Mouse (Mus musculus): ENCODE data around the gene Cacna1a. TPM values are rescaled to one million over a fixed set of nuclear protein-coding genes. Genes with fewer than 3 reads are reported as not detected.

Gene Cacna1a
- total RNA-seq, 1 experiment = 27.4 TPM

DNA sequence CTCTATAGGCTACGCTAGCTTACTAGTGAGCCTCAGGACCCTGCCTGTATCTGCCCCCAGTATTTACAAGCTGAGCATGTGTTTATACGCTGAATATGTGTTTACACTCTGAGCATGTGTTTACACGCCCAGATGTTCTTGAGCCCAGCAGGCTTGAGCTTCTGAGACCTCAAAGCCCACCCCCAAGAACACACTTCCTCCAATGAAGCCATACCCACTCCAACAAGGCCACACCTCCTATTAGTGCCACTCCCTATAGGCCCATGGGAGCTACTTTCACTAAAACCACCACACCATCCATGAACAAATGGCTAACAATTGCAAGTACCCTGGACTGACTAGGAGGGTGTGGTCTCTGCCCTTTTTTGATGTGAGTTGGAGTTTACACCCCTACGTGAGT, 17.3 kb upstream of the Cacna1a start:
- Histone ChIP-seq H3K9ac (ENCODE audit: insufficient read depth, low read depth, low read length, poor library complexity, severe bottlenecking) (no peak overlapping the region), H3K4me1 (ENCODE audit: control insufficient read depth in 2 of 2, insufficient read depth in 2 of 2, low read length in 2 of 2, poor library complexity in 1 of 2) (peaks cover 0 to 4% of the 10 kb centered on the region in 2 experiments; a peak in 1 of 4 replicates), H3K9me3 (ENCODE audit: control insufficient read depth, insufficient read depth, low read depth, low read length) (no peaks in the 10 kb centered on the region), H3K4me3 (ENCODE audit: insufficient read depth in 1 of 2, low read depth in 1 of 2, low read length in 2 of 2, poor library complexity in 1 of 2, severe bottlenecking in 1 of 2) (no peak overlapping the region), H3K27ac (ENCODE audit: insufficient read depth, low read depth, low read length, poor library complexity, severe bottlenecking) (no peak overlapping the region), H3K36me3 (ENCODE audit: control insufficient read depth, insufficient read depth, low read length, poor library complexity, severe bottlenecking) (no peaks in the 10 kb centered on the region)
- TF ChIP-seq HCFC1 (IDR thresholded peaks at IDR 0.05; ENCODE audit: borderline replicate concordance, insufficient read depth, low read length) (no peak), ZC3H11A (IDR thresholded peaks at IDR 0.05; ENCODE audit: borderline replicate concordance, low read depth, low read length) (no peak), ZNF384 (IDR thresholded peaks at IDR 0.05; ENCODE audit: low read depth, low read length) (no peak), MAFK (IDR thresholded peaks at IDR 0.05; ENCODE audit: insufficient read depth, low read depth, low read length) (no peak), CHD2 (IDR thresholded peaks at IDR 0.05; ENCODE audit: low read depth, low read length) (no peak)
- in situ Hi-C loops (cut with MboI; ENCODE audit: low sequenced_read_pairs in 2 of 2, unreplicated experiment in 2 of 2) = no loop called here
- DNase-seq (ENCODE audit: low read depth, low spot score) = no peak

DNA sequence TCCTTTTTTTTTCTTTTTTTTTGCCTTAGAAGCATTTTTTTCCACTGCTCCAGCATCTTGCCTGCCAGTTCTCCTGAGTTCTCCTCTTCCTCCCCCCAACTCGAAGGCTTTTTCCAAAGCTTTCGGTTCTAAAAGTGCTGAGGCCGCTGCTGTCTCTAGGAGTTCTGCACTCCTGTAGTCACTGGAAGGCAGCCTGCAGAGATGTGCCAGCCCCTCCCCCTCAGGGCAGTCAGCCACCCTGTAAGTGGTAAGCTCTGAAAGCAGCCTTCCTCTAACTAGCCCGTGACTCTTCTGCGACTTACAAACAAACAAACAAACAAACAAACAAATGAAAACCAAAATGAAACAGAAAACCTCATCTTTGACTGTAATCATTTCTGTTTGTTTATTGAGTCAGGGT, 13.2 kb upstream of the Cacna1a start:
- in situ Hi-C loops (cut with MboI; ENCODE audit: low sequenced_read_pairs in 2 of 2, unreplicated experiment in 2 of 2) = no loop called here
- H3K9ac ChIP-seq (ENCODE audit: insufficient read depth, low read depth, low read length, poor library complexity, severe bottlenecking) = no peak overlapping the region
- H3K9me3 ChIP-seq (ENCODE audit: control insufficient read depth, insufficient read depth, low read depth, low read length) = no peaks in the 10 kb centered on the region
- peaks cover 0 to 4% of the 10 kb centered on the region in 2 experiments; a peak in 1 of 4 replicates for H3K4me1 ChIP-seq (ENCODE audit: control insufficient read depth in 2 of 2, insufficient read depth in 2 of 2, low read length in 2 of 2, poor library complexity in 1 of 2)
- no peak for DNase-seq (ENCODE audit: low read depth, low spot score)
- no peak overlapping the region for H3K27ac ChIP-seq (ENCODE audit: insufficient read depth, low read depth, low read length, poor library complexity, severe bottlenecking)
- H3K4me3 ChIP-seq (ENCODE audit: insufficient read depth in 1 of 2, low read depth in 1 of 2, low read length in 2 of 2, poor library complexity in 1 of 2, severe bottlenecking in 1 of 2) = no peak overlapping the region
- TF ChIP-seq ZC3H11A (IDR thresholded peaks at IDR 0.05; ENCODE audit: borderline replicate concordance, low read depth, low read length) (no peak), HCFC1 (IDR thresholded peaks at IDR 0.05; ENCODE audit: borderline replicate concordance, insufficient read depth, low read length) (no peak), ZNF384 (IDR thresholded peaks at IDR 0.05; ENCODE audit: low read depth, low read length) (no peak), MAFK (IDR thresholded peaks at IDR 0.05; ENCODE audit: insufficient read depth, low read depth, low read length) (no peak), CHD2 (IDR thresholded peaks at IDR 0.05; ENCODE audit: low read depth, low read length) (no peak)
- no peaks in the 10 kb centered on the region for H3K36me3 ChIP-seq (ENCODE audit: control insufficient read depth, insufficient read depth, low read length, poor library complexity, severe bottlenecking)

DNA sequence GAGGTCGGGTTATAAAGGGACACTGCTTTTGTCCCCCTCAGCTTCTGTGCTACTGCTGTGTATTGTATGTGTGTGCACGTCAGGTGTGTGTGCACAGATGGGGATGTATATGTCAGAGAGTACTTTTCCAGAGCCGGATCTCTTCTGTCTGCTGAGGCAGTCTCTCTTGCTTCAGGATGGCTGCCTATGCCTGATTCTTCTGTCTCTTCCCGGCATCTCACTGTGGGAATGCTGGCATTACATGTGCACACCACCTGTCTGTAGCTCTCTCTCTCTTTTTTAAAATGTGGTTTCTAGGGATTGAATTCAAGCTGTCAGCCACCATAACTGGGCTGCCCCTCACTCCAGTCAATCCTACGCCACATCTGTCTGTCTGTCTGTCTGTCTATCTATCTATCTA, 12.4 kb upstream of the Cacna1a start:
- no peak for TF ChIP-seq MAFK (IDR thresholded peaks at IDR 0.05; ENCODE audit: insufficient read depth, low read depth, low read length)
- TF ChIP-seq ZC3H11A (IDR thresholded peaks at IDR 0.05; ENCODE audit: borderline replicate concordance, low read depth, low read length) = no peak
- no peak for TF ChIP-seq HCFC1 (IDR thresholded peaks at IDR 0.05; ENCODE audit: borderline replicate concordance, insufficient read depth, low read length)
- no peak for TF ChIP-seq ZNF384 (IDR thresholded peaks at IDR 0.05; ENCODE audit: low read depth, low read length)
- TF ChIP-seq CHD2 (IDR thresholded peaks at IDR 0.05; ENCODE audit: low read depth, low read length) = no peak
- no peak for DNase-seq (ENCODE audit: low read depth, low spot score)
- Histone ChIP-seq H3K36me3 (ENCODE audit: control insufficient read depth, insufficient read depth, low read length, poor library complexity, severe bottlenecking) (no peaks in the 10 kb centered on the region), H3K27ac (ENCODE audit: insufficient read depth, low read depth, low read length, poor library complexity, severe bottlenecking) (no peak overlapping the region), H3K4me3 (ENCODE audit: insufficient read depth in 1 of 2, low read depth in 1 of 2, low read length in 2 of 2, poor library complexity in 1 of 2, severe bottlenecking in 1 of 2) (no peak overlapping the region), H3K9ac (ENCODE audit: insufficient read depth, low read depth, low read length, poor library complexity, severe bottlenecking) (no peak overlapping the region), H3K4me1 (ENCODE audit: control insufficient read depth in 2 of 2, insufficient read depth in 2 of 2, low read length in 2 of 2, poor library complexity in 1 of 2) (peaks cover 0 to 4% of the 10 kb centered on the region in 2 experiments; a peak in 1 of 4 replicates), H3K9me3 (ENCODE audit: control insufficient read depth, insufficient read depth, low read depth, low read length) (no peaks in the 10 kb centered on the region)
- in situ Hi-C loops (cut with MboI; ENCODE audit: low sequenced_read_pairs in 2 of 2, unreplicated experiment in 2 of 2) = no loop called here

DNA sequence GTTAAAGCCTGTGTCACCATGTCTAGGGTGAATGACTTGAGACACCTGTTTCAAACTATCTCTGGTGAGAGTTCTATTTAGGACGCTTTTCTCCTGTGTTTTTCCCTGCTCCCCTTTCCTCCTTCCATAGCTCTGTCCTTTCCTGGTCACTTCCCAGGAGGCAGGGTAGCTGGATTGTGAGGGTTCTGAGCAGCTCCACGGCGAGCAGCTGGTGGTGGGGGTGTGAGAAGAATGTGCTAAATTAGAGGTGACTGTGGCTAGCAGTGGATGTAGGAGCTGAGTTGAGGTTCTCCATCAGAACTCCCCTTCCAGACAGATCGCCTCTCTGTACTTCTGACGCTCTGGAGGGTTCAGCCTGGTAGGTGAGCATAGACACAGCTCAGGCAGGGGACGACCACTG, 11.7 kb upstream of the Cacna1a start:
- in situ Hi-C loops (cut with MboI; ENCODE audit: low sequenced_read_pairs in 2 of 2, unreplicated experiment in 2 of 2) = no loop called here
- H3K4me1 ChIP-seq (ENCODE audit: control insufficient read depth in 2 of 2, insufficient read depth in 2 of 2, low read length in 2 of 2, poor library complexity in 1 of 2) = no peaks in the 10 kb centered on the region
- H3K9me3 ChIP-seq (ENCODE audit: control insufficient read depth, insufficient read depth, low read depth, low read length) = no peaks in the 10 kb centered on the region
- H3K4me3 ChIP-seq (ENCODE audit: insufficient read depth in 1 of 2, low read depth in 1 of 2, low read length in 2 of 2, poor library complexity in 1 of 2, severe bottlenecking in 1 of 2) = no peak overlapping the region
- no peak overlapping the region for H3K27ac ChIP-seq (ENCODE audit: insufficient read depth, low read depth, low read length, poor library complexity, severe bottlenecking)
- no peak for DNase-seq (ENCODE audit: low read depth, low spot score)
- TF ChIP-seq ZNF384 (IDR thresholded peaks at IDR 0.05; ENCODE audit: low read depth, low read length) (no peak), CHD2 (IDR thresholded peaks at IDR 0.05; ENCODE audit: low read depth, low read length) (no peak), ZC3H11A (IDR thresholded peaks at IDR 0.05; ENCODE audit: borderline replicate concordance, low read depth, low read length) (no peak)
- no peaks in the 10 kb centered on the region for H3K36me3 ChIP-seq (ENCODE audit: control insufficient read depth, insufficient read depth, low read length, poor library complexity, severe bottlenecking)
- no peak overlapping the region for H3K9ac ChIP-seq (ENCODE audit: insufficient read depth, low read depth, low read length, poor library complexity, severe bottlenecking)

DNA sequence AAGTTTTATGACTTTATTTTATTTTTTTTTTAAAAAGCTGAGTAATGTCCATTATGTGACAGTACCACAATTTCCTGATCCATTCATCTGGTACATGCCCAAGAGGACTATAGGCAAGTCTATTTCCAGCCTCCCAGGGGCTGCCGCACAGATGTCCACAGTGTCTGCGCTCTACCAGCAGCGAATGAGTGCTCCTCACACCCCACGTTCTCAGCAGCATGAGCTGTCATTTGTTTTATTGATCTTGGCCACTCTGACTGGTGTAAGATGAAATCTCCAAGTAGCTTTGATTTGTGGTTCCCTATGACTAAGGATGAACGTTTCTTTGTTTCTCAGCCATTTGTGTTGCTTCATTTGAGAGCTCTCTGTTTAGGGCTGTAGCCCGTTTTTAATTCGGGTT, 6.6 kb upstream of the Cacna1a start:
- Histone ChIP-seq H3K9ac (ENCODE audit: insufficient read depth, low read depth, low read length, poor library complexity, severe bottlenecking) (no peak overlapping the region), H3K9me3 (ENCODE audit: control insufficient read depth, insufficient read depth, low read depth, low read length) (no peaks in the 10 kb centered on the region), H3K4me1 (ENCODE audit: control insufficient read depth in 2 of 2, insufficient read depth in 2 of 2, low read length in 2 of 2, poor library complexity in 1 of 2) (no peaks in the 10 kb centered on the region), H3K27ac (ENCODE audit: insufficient read depth, low read depth, low read length, poor library complexity, severe bottlenecking) (no peak overlapping the region), H3K4me3 (ENCODE audit: insufficient read depth in 1 of 2, low read depth in 1 of 2, low read length in 2 of 2, poor library complexity in 1 of 2, severe bottlenecking in 1 of 2) (no peak overlapping the region), H3K36me3 (ENCODE audit: control insufficient read depth, insufficient read depth, low read length, poor library complexity, severe bottlenecking) (no peaks in the 10 kb centered on the region)
- in situ Hi-C loops (cut with MboI; ENCODE audit: low sequenced_read_pairs in 2 of 2, unreplicated experiment in 2 of 2) = no loop called here
- TF ChIP-seq MAFK (IDR thresholded peaks at IDR 0.05; ENCODE audit: insufficient read depth, low read depth, low read length) = no peak
- no peak for TF ChIP-seq ZC3H11A (IDR thresholded peaks at IDR 0.05; ENCODE audit: borderline replicate concordance, low read depth, low read length)
- no peak for TF ChIP-seq HCFC1 (IDR thresholded peaks at IDR 0.05; ENCODE audit: borderline replicate concordance, insufficient read depth, low read length)
- TF ChIP-seq ZNF384 (IDR thresholded peaks at IDR 0.05; ENCODE audit: low read depth, low read length) = no peak
- TF ChIP-seq CHD2 (IDR thresholded peaks at IDR 0.05; ENCODE audit: low read depth, low read length) = no peak
- no peak for DNase-seq (ENCODE audit: low read depth, low spot score)

All from ES-E14 (cell line).